ENCODE assay signal across 9 mouse cellular contexts in the genomic region with DNA sequence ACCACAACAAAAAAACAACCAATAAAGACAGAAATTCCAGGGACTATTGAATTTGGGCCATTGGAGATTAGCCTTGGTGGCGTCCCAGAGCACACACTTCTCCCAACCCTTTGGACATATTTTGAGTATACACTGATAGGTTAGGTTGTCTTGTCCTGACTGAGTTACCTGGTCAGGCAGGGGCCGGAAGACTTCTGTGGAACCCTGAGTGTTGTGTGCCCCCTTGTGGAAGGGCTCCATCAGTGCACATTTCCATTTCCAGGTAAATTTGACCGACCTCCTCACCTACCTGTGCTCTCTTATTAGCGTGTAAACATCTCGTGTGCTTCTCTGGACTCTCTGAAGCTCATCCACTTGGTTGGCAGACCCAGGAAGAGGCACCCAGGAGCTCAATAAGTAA. TPM values are rescaled to one million over a fixed set of nuclear protein-coding genes. Genes with fewer than 3 reads are reported as not detected.
DNase-seq lines count a peak whose midpoint lies in the region; ATAC-seq and TF ChIP-seq lines count a peak whose summit lies in the region.
"Had no signal": no experiment of that assay in that cellular context is flagged by ENCODE, and none has a peak within 500 bp of the region (broad histone marks: within the 10 kb centered on the region; RNA-seq: fewer than 3 reads in every experiment).

No protein-coding gene starts in this region.

- intact Hi-C loops in heart, postnatal 14 days (cut with DNase I), result loop anchor here (1.0 to 10.0 kb wide), 3 partner anchors 96 to 390 kb away; a partner anchor contains a TSS

- no peak overlapping the region for H3K27ac ChIP-seq in liver, postnatal 0 days (ENCODE audit: low read depth)
- H3K27ac ChIP-seq: embryonic facial prominence, embryonic 12.5 days had no signal

- H3K36me3 ChIP-seq in liver, postnatal 0 days (replicated peaks; ENCODE audit: insufficient read depth, low read length), result no peaks in the 10 kb centered on the region
- H3K36me3 ChIP-seq: embryonic facial prominence, embryonic 12.5 days had no signal

- peak; percentile 87 for TF ChIP-seq CTCF in liver, postnatal 0 days (IDR thresholded peaks at IDR 0.05; ENCODE audit: low read depth)

- H3K4me2 ChIP-seq in liver, postnatal 0 days (ENCODE audit: low read depth, low read length), result no peak overlapping the region
- H3K4me2 ChIP-seq: embryonic facial prominence, embryonic 12.5 days had no signal

- no peaks in the 10 kb centered on the region; the same call in 1 of the 2 replicates for H3K4me1 ChIP-seq in liver, postnatal 0 days (ENCODE audit: insufficient read depth)

- no peak for TF ChIP-seq EP300 in liver, postnatal 0 days (IDR thresholded peaks at IDR 0.05; ENCODE audit: low read depth)

- H3K9ac ChIP-seq in liver, postnatal 0 days (replicated peaks), result no peak overlapping the region
- H3K9ac ChIP-seq: embryonic facial prominence, embryonic 12.5 days had no signal

- no peaks in the 10 kb centered on the region for H3K27me3 ChIP-seq in liver, postnatal 0 days (ENCODE audit: insufficient read depth, low read length)
- H3K27me3 ChIP-seq: embryonic facial prominence, embryonic 12.5 days had no signal

- WGBS in liver, postnatal 0 days (ENCODE audit: insufficient replicate concordance), result 16% methylated on average over 5 of the region's 5 CpGs

- H3K4me3 ChIP-seq in liver, postnatal 0 days (ENCODE audit: low read depth, low read length), result no peak overlapping the region
- H3K4me3 ChIP-seq: embryonic facial prominence, embryonic 12.5 days had no signal

- DNase-seq in heart, postnatal 14 days, result peak; percentile 59 to 64
- DNase-seq in heart, adult 8-10 months (ENCODE audit: low spot score), result no peak
- peak; percentile 76 for DNase-seq in CD4-positive, CD25-positive, alpha-beta regulatory T cell, adult 2 months (ENCODE audit: low read depth, low spot score)
- peak; percentile 65 for DNase-seq in heart, postnatal 4 days
- peak; percentile 60 for DNase-seq in liver, postnatal 0 days
- DNase-seq in thymus, postnatal 36 days, result peak; percentile 46
- DNase-seq in frontal cortex, postnatal 14 days (ENCODE audit: low spot score in 2 of 2), result no peak

- no peaks in the 10 kb centered on the region for H3K9me3 ChIP-seq in liver, postnatal 0 days (ENCODE audit: low read length)
- H3K9me3 ChIP-seq: embryonic facial prominence, embryonic 12.5 days had no signal

- peak; percentile 60 for ATAC-seq in activated CD4-positive, CD25-positive, alpha-beta regulatory T cell, adult 4 months
- peak; percentile 33; the same call in 1 of the 2 replicates for ATAC-seq in liver, postnatal 0 days

RNA-seq across cellular contexts. Expression of a gene that starts 9.3 kb away (rescaled TPM):
- 10 to 100 TPM; 42.6 to 46.6 TPM for total RNA-seq in heart, postnatal 14 days (2021)
- total RNA-seq in heart, adult 8-10 months (2022), result 10 to 100 TPM; 42.7 to 54.0 (median 47.9) TPM
- 100 to 1,000 TPM; 147 to 184 TPM for polyA plus RNA-seq in activated CD4-positive, CD25-positive, alpha-beta regulatory T cell, adult 4 months (2017; shearing (Covaris generic))
- 10 to 100 TPM; 48.7 to 50.8 TPM for total RNA-seq in heart, postnatal 4 days (2021)
- polyA plus RNA-seq in liver, postnatal 0 days (2015; fragmentation: Nextera tagmentation; extraction: Ambion mirVana), result 109 and 119 TPM in 2 replicates

RNA-seq across cellular contexts. Expression of a gene that starts 49.1 kb away (rescaled TPM):
- total RNA-seq in heart, postnatal 14 days (2021), result not detected
- not detected for total RNA-seq in heart, adult 8-10 months (2022)
- polyA plus RNA-seq in activated CD4-positive, CD25-positive, alpha-beta regulatory T cell, adult 4 months (2017; shearing (Covaris generic)), result not detected
- total RNA-seq in heart, postnatal 4 days (2021), result not detected
- not detected in 2 replicates for polyA plus RNA-seq in liver, postnatal 0 days (2015; fragmentation: Nextera tagmentation; extraction: Ambion mirVana)
- polyA plus RNA-seq: embryonic facial prominence, embryonic 12.5 days had no signal

Comparison
In these comparisons a context has a peak if more than half of its experiments do, and no peak if none do; other contexts are left out.
1. DNase-seq: peak in heart, postnatal 14 days (2 of 2), CD4-positive, CD25-positive, alpha-beta regulatory T cell, adult 2 months (single experiment), heart, postnatal 4 days (single experiment), liver, postnatal 0 days (single experiment) and thymus, postnatal 36 days (2 of 2); none in heart, adult 8-10 months (single experiment) and frontal cortex, postnatal 14 days (0 of 2).